10 mouse cellular contexts compared by ENCODE assay signal in genomic region chr5:128551448-128551847, GRCm38 (mm10). TPM values are rescaled to one million over a fixed set of nuclear protein-coding genes. Genes with fewer than 3 reads are reported as not detected.
DNase-seq lines count a peak whose midpoint lies in the region; ATAC-seq and TF ChIP-seq lines count a peak whose summit lies in the region.
"Had no signal": no experiment of that assay in that cellular context is flagged by ENCODE, and none has a peak within 500 bp of the region (broad histone marks: within the 10 kb centered on the region; RNA-seq: fewer than 3 reads in every experiment).

No protein-coding gene starts in this region.

- WGBS in heart, embryonic 14.5 days = 9% methylated on average over 11 of the region's 11 CpGs
- 4% methylated on average over 11 of the region's 11 CpGs for WGBS in forebrain, embryonic 14.5 days
- WGBS in limb, embryonic 15.5 days = 11% methylated on average over 11 of the region's 11 CpGs

- H3K27ac ChIP-seq in heart, embryonic 14.5 days (replicated peaks in 1 of 2; ENCODE audit: control insufficient read depth in 1 of 2, insufficient read depth in 1 of 2, low read depth in 2 of 2, low read length in 2 of 2) = no peak overlapping the region
- H3K27ac ChIP-seq in forebrain, embryonic 14.5 days (ENCODE audit: low read depth, low read length) = no peak overlapping the region
- H3K27ac ChIP-seq in limb, embryonic 15.5 days = no peak overlapping the region

- 0 out of 2 replicates have a peak, but pooled peaks cover 7% of the 10 kb centered on the region for H3K9me3 ChIP-seq in heart, embryonic 14.5 days (ENCODE audit: control insufficient read depth, low read length)
- no peaks in the 10 kb centered on the region for H3K9me3 ChIP-seq in forebrain, embryonic 14.5 days (replicated peaks; ENCODE audit: control insufficient read depth, low read length)
- no peaks in the 10 kb centered on the region for H3K9me3 ChIP-seq in limb, embryonic 15.5 days

- no peaks in the 10 kb centered on the region for H3K36me3 ChIP-seq in heart, embryonic 14.5 days (ENCODE audit: control insufficient read depth, insufficient read depth, low read length)
- H3K36me3 ChIP-seq in forebrain, embryonic 14.5 days (ENCODE audit: control insufficient read depth, insufficient read depth, low read length) = no peaks in the 10 kb centered on the region
- H3K36me3 ChIP-seq in limb, embryonic 15.5 days = no peaks in the 10 kb centered on the region

- peaks cover 23% of the 10 kb centered on the region for H3K27me3 ChIP-seq in heart, embryonic 14.5 days (ENCODE audit: control insufficient read depth, insufficient read depth, low read length)
- H3K27me3 ChIP-seq in forebrain, embryonic 14.5 days (replicated peaks; ENCODE audit: control insufficient read depth, insufficient read depth, low read length) = peaks cover 7% of the 10 kb centered on the region
- peaks cover 10% of the 10 kb centered on the region; the same call in 1 of the 2 replicates for H3K27me3 ChIP-seq in limb, embryonic 15.5 days

- H3K4me3 ChIP-seq in heart, embryonic 14.5 days (ENCODE audit: control insufficient read depth in 1 of 2, insufficient read depth in 1 of 2, low read depth in 1 of 2, low read length in 2 of 2) = peak overlapping the region in 1 of 2 experiments; percentile 18; a peak in 1 of 4 replicates
- H3K4me3 ChIP-seq in forebrain, embryonic 14.5 days (ENCODE audit: low read depth, low read length) = no peak overlapping the region
- H3K4me3 ChIP-seq in limb, embryonic 15.5 days = 0 out of 2 replicates have a peak overlapping the region, but pooled peaks have one; percentile 17
- H3K4me3 ChIP-seq: megakaryocyte, embryonic 14.5 days had no signal

- peaks cover 0 to 3% of the 10 kb centered on the region in 2 experiments; a peak in 2 of 4 replicates for H3K4me1 ChIP-seq in heart, embryonic 14.5 days (ENCODE audit: control insufficient read depth in 2 of 2, insufficient read depth in 2 of 2, low read length in 2 of 2)
- 0 out of 2 replicates have a peak, but pooled peaks cover 9% of the 10 kb centered on the region for H3K4me1 ChIP-seq in forebrain, embryonic 14.5 days (ENCODE audit: control insufficient read depth, insufficient read depth, low read length)
- H3K4me1 ChIP-seq in limb, embryonic 15.5 days = peaks cover 12% of the 10 kb centered on the region
- H3K4me1 ChIP-seq: megakaryocyte, embryonic 14.5 days had no signal

- no peak for TF ChIP-seq POLR2A in brain, embryonic 14.5 days (IDR thresholded peaks at IDR 0.05; ENCODE audit: borderline replicate concordance, extremely low read depth, insufficient read depth, insufficient read length, poor library complexity, severe bottlenecking)

- TF ChIP-seq CTCF in brain, embryonic 14.5 days (IDR thresholded peaks at IDR 0.05; ENCODE audit: borderline replicate concordance, extremely low read depth, insufficient read depth, insufficient read length) = no peak

- peak overlapping the region; percentile 47 for H3K4me2 ChIP-seq in heart, embryonic 14.5 days (ENCODE audit: low read length)
- H3K4me2 ChIP-seq in forebrain, embryonic 14.5 days (ENCODE audit: low read length) = peak overlapping the region; percentile 44
- no peak overlapping the region; the same call in 1 of the 2 replicates for H3K4me2 ChIP-seq in limb, embryonic 15.5 days

- H3K9ac ChIP-seq in heart, embryonic 14.5 days (ENCODE audit: low read length) = no peak overlapping the region; the same call in 1 of the 2 replicates
- H3K9ac ChIP-seq in forebrain, embryonic 14.5 days (ENCODE audit: low read length) = 0 out of 2 replicates have a peak overlapping the region, but pooled peaks have one; percentile 22
- H3K9ac ChIP-seq in limb, embryonic 15.5 days = no peak overlapping the region

- DNase-seq in heart, postnatal 4 days = no peak
- DNase-seq in brain, embryonic 14.5 days (ENCODE audit: low read depth) = peak; percentile 57
- peak; percentile 29 for DNase-seq in forebrain, embryonic 14.5 days (ENCODE audit: low spot score)
- no peak for DNase-seq in urinary bladder, adult 18-20 months (ENCODE audit: low spot score in 2 of 2)
- DNase-seq in layer of hippocampus, adult 11-12 months (ENCODE audit: low spot score) = no peak
- DNase-seq in gastrocnemius, postnatal 25 days = no peak

- no peak for ATAC-seq in heart, embryonic 14.5 days (ENCODE audit: insufficient number of reproducible peaks, insufficient read depth, low FRiP score, low read depth)
- no peak for ATAC-seq in forebrain, embryonic 14.5 days
- no peak for ATAC-seq in limb, embryonic 15.5 days (ENCODE audit: insufficient number of reproducible peaks, low FRiP score, low TSS enrichment, low read depth)

RNA-seq across cellular contexts. Expression of gene Fzd10, which starts 49.2 kb away (rescaled TPM):
- polyA plus RNA-seq in heart, embryonic 14.5 days (2014; fragmentation: Nextera tagmentation; extraction: Ambion mirVana) = 0.23 and 0.39 TPM in 2 replicates
- under 1 TPM; 0.43 to 0.81 TPM for total RNA-seq in heart, postnatal 4 days (2021)
- polyA plus RNA-seq in brain, embryonic 14.5 days (2012; rRNA removed) = 13.8 and 23.6 TPM in 2 replicates
- 2.1 and 2.3 TPM in 2 replicates for polyA plus RNA-seq in forebrain, embryonic 14.5 days (2014; fragmentation: Nextera tagmentation; extraction: Ambion mirVana)
- polyA plus RNA-seq in limb, embryonic 15.5 days (2015; fragmentation: Nextera tagmentation; extraction: Ambion mirVana) = 5.9 and 7.7 TPM in 2 replicates
- 1 to 10 TPM; 3.3 to 4.2 TPM for total RNA-seq in gastrocnemius, postnatal 25 days (2021)
- total RNA-seq: hematopoietic stem cell, adult 5-6 weeks had no signal

Comparison
In these comparisons a context has a peak if more than half of its experiments do, and no peak if none do; other contexts are left out.
1. DNase-seq: peak in brain, embryonic 14.5 days (single experiment) and forebrain, embryonic 14.5 days (single experiment); none in heart, postnatal 4 days (single experiment), urinary bladder, adult 18-20 months (0 of 2), layer of hippocampus, adult 11-12 months (single experiment) and gastrocnemius, postnatal 25 days (single experiment).